Mouse (Mus musculus) liver, postnatal 0 days (tissue): ENCODE results near the gene Klhl36. TPM values are rescaled to one million over a fixed set of nuclear protein-coding genes. Genes with fewer than 3 reads are reported as not detected.
A peak's percentile ranks its signal among the peaks of the same experiment; 100 is the strongest.

Experiments used
- ATAC-seq: fragments of 200-750 bp; cut with Nextera tagmentation; 2 replicates; pipeline ENCODE4 v1.8.0; 2017; ENCODE audit warnings: mild to moderate bottlenecking, moderate library complexity
- DNase-seq: peaks from one replicate; pipeline ENCODE4 v3.0.0-alpha.2; 2016
- H3K27ac ChIP-seq: fragments of 300-500 bp; sonication (generic); 2 replicates; pipeline ENCODE4 v1.5.1; 2014; ENCODE audit warnings: antibody characterized with exemption, moderate library complexity, mild to moderate bottlenecking, low read depth
- H3K27me3 ChIP-seq: fragments of 300-500 bp; sonication (generic); 2 replicates; pipeline ENCODE4 v1.6.1; 2014; ENCODE audit warnings: low read length, control low read depth, mixed read lengths; ENCODE audit not compliant: insufficient read depth
- H3K36me3 ChIP-seq: fragments of 300-500 bp; sonication (generic); replicated peaks from 2 replicates; pipeline ENCODE4 v1.6.1; 2014; ENCODE audit warnings: mild to moderate bottlenecking, control low read depth, low read length, moderate library complexity, mixed read lengths; ENCODE audit not compliant: insufficient read depth
- H3K4me1 ChIP-seq: fragments of 300-500 bp; sonication (generic); 2 replicates; pipeline ENCODE4 v1.6.1; 2014; ENCODE audit warnings: antibody characterized with exemption, mild to moderate bottlenecking, control low read depth; ENCODE audit not compliant: insufficient read depth
- H3K4me2 ChIP-seq: fragments of 300-500 bp; sonication (generic); 2 replicates; pipeline ENCODE4 v1.6.1; 2014; ENCODE audit warnings: low read depth, mild to moderate bottlenecking, low read length, moderate library complexity, mixed read lengths
- H3K4me3 ChIP-seq: fragments of 300-500 bp; sonication (generic); 2 replicates; pipeline ENCODE4 v1.5.1; 2014; ENCODE audit warnings: low read depth, low read length
- H3K9ac ChIP-seq: fragments of 300-500 bp; sonication (generic); replicated peaks from 2 replicates; pipeline ENCODE4 v1.6.1; 2014; ENCODE audit warnings: mild to moderate bottlenecking, moderate library complexity
- H3K9me3 ChIP-seq: fragments of 300-500 bp; sonication (generic); 2 replicates; pipeline ENCODE4 v1.6.1; 2016; ENCODE audit warnings: mild to moderate bottlenecking, control low read depth, low read length, mixed read lengths
- CTCF ChIP-seq: sonication (generic); IDR thresholded peaks from 2 replicates; pipeline ENCODE4 v1.5.1; 2016; ENCODE audit warnings: antibody characterized with exemption, low read depth
- EP300 ChIP-seq: IDR thresholded peaks from 2 replicates; pipeline ENCODE4 v1.6.1; 2016; ENCODE audit warnings: antibody characterized with exemption, low read depth, mild to moderate bottlenecking
- WGBS: fragments of 180-500 bp; shearing (Covaris S2); extraction: QIAGEN DNeasy Blood & Tissue Kit; methylation state at CpG from one replicate; pipeline ENCODE4 v1.1.7; 2014; ENCODE audit not compliant: insufficient replicate concordance; 5-methylcytosine and 5-hydroxymethylcytosine counted together
- polyA plus RNA-seq: library from polyadenylated mRNA; unstranded; fragments of >200 nt; fragmentation: Nextera tagmentation; extraction: Ambion mirVana; gene quantifications from 2 replicates; pipeline ENCODE4 v1.2.1, GENCODE M21; 2015

The Klhl36 gene
- polyA plus RNA-seq, 1 experiment from 2014 or later: 4.9 TPM

GRCm38 (mm10) chr8:119857767-119858166 is 4.3 kb upstream of the Klhl36 start:
- TF ChIP-seq EP300: no peak
- TF ChIP-seq CTCF: no peak
- no peak for ATAC-seq

GRCm38 (mm10) chr8:119862390-119862734 is 296 bp downstream of the Klhl36 start:
- peak overlapping the region; percentile 95 for H3K4me2 ChIP-seq
- no peak for TF ChIP-seq CTCF
- no peak for TF ChIP-seq EP300
- no peaks in the 10 kb centered on the region; the same call in 1 of the 2 replicates for H3K36me3 ChIP-seq
- no peak for DNase-seq
- H3K4me1 ChIP-seq: peaks cover 14% of the 10 kb centered on the region
- H3K27ac ChIP-seq: peak overlapping the region; percentile 73
- peak overlapping the region; percentile 75 for H3K4me3 ChIP-seq
- peak overlapping the region; percentile 77 for H3K9ac ChIP-seq
- H3K9me3 ChIP-seq: no peaks in the 10 kb centered on the region
- ATAC-seq: no peak
- H3K27me3 ChIP-seq: no peaks in the 10 kb centered on the region
- under 1% methylated on average over 11 of the region's 19 CpGs for WGBS

More at GRCm38 (mm10) chr8:119857767-119858166, 4.3 kb upstream of the Klhl36 start:
- peak; percentile 35 for DNase-seq
- H3K27ac ChIP-seq: no peak overlapping the region
- no peaks in the 10 kb centered on the region for H3K9me3 ChIP-seq
- H3K27me3 ChIP-seq: no peaks in the 10 kb centered on the region
- WGBS: 34% methylated on average over 6 of the region's 6 CpGs
- no peak overlapping the region for H3K4me2 ChIP-seq
- no peaks in the 10 kb centered on the region for H3K36me3 ChIP-seq
- H3K9ac ChIP-seq: no peak overlapping the region; the same call in 1 of the 2 replicates
- H3K4me3 ChIP-seq: no peak overlapping the region
- H3K4me1 ChIP-seq: peaks cover 12% of the 10 kb centered on the region

GRCm38 (mm10) chr8:119862749-119863148 is 683 bp downstream of the Klhl36 start:
- WGBS: 19% methylated on average over 6 of the region's 6 CpGs
- Histone ChIP-seq H3K36me3 (no peaks in the 10 kb centered on the region; the same call in 1 of the 2 replicates), H3K27me3 (no peaks in the 10 kb centered on the region), H3K4me1 (peaks cover 11% of the 10 kb centered on the region), H3K27ac (0 out of 2 replicates have a peak overlapping the region, but pooled peaks have one; percentile 73), H3K4me3 (peak overlapping the region; percentile 75), H3K9ac (peak overlapping the region; percentile 77), H3K9me3 (no peaks in the 10 kb centered on the region), H3K4me2 (peak overlapping the region; percentile 95)
- ATAC-seq (peak; percentile 0; the same call in 1 of the 2 replicates), DNase-seq (no peak)
- TF ChIP-seq EP300: no peak
- no peak for TF ChIP-seq CTCF

DNA sequence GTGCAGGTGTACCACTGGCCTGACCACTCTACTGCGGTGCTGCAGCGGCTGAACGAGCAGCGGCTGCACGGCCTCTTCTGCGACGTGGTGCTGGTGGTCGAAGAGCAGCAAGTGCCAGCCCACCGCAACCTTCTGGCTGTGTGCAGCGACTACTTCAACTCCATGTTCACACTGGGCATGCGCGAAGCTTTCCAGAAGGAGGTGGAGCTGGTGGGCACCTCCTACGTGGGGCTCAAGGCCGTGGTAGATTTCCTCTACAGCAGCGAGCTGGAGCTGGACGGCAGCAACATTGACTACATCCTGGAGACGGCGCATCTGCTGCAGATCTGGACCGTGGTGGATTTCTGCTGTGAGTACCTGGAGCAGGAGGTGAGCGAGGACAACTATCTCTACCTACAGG is 7.5 kb downstream of the Klhl36 start:
- Histone ChIP-seq H3K4me2 (no peak overlapping the region), H3K27me3 (no peaks in the 10 kb centered on the region), H3K36me3 (peaks cover 22% of the 10 kb centered on the region), H3K4me3 (no peak overlapping the region), H3K9ac (no peak overlapping the region), H3K4me1 (no peaks in the 10 kb centered on the region), H3K9me3 (no peaks in the 10 kb centered on the region), H3K27ac (no peak overlapping the region)
- ATAC-seq: no peak
- 82% methylated on average over 20 of the region's 20 CpGs for WGBS
- DNase-seq: no peak
- TF ChIP-seq EP300 (no peak), CTCF (no peak)

GRCm38 (mm10) chr8:119873181-119873580 is 11.1 kb downstream of the Klhl36 start:
- Histone ChIP-seq H3K27me3 (no peaks in the 10 kb centered on the region), H3K4me1 (no peaks in the 10 kb centered on the region), H3K9ac (no peak overlapping the region), H3K36me3 (peaks cover 28% of the 10 kb centered on the region), H3K9me3 (no peaks in the 10 kb centered on the region), H3K27ac (no peak overlapping the region), H3K4me2 (no peak overlapping the region), H3K4me3 (no peak overlapping the region)
- TF ChIP-seq EP300: no peak
- TF ChIP-seq CTCF: no peak
- no peak for DNase-seq
- WGBS: 74% methylated on average over 1 of the region's 1 CpGs
- peak; percentile 66 for ATAC-seq

DNA sequence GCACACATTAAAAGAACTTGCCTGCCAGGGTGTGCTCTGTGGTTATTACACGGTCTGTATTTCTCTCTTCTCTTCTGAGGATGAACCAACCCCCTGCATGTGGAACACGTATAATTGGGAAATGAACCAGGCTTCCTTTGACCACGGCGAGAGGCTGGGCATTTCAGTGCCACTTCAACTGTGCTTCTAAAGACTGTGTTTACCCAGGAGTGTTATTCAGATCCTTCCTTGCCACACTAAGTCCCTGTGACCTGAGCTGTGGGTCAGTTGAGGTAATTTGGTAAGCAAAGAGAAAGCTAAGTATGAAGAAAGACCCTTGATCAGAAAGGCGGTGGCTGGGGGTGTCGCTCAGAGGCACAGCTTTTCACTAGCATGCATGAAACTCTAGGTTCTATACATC is 19.2 kb downstream of the Klhl36 start:
- Histone ChIP-seq H3K9me3 (no peaks in the 10 kb centered on the region), H3K4me3 (no peak overlapping the region), H3K4me2 (no peak overlapping the region), H3K27me3 (no peaks in the 10 kb centered on the region), H3K4me1 (peaks cover 7% of the 10 kb centered on the region), H3K36me3 (peaks cover 5% of the 10 kb centered on the region), H3K9ac (no peak overlapping the region), H3K27ac (no peak overlapping the region)
- DNase-seq (no peak), ATAC-seq (no peak)
- TF ChIP-seq EP300 (no peak), CTCF (no peak)
- WGBS: 71% methylated on average over 6 of the region's 6 CpGs

DNA sequence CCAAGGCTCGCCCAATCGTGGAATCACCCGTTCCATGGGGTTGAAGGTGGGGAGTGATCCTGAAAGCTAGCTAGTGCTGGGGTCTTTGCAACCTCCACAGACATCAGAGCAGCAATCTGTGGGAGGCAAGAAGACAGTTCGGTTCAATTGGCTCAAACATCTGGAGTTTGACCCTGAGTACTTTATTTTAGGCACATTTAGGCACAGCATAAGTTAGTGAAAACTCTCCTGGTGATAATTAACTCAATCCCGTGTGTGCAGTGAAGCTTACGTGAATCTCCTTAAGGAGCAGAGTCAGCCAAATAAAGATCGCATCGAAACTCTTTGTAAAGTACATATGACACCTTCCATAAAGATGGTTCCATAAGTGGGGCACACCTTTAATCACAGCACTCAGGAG is 19.9 kb downstream of the Klhl36 start:
- no peak for TF ChIP-seq CTCF
- no peak for TF ChIP-seq EP300
- H3K4me3 ChIP-seq: no peak overlapping the region
- peaks cover 7% of the 10 kb centered on the region for H3K4me1 ChIP-seq
- no peak overlapping the region for H3K27ac ChIP-seq
- H3K9me3 ChIP-seq: no peaks in the 10 kb centered on the region
- DNase-seq: no peak
- WGBS: 80% methylated on average over 8 of the region's 8 CpGs
- no peak overlapping the region for H3K9ac ChIP-seq
- peaks cover 2% of the 10 kb centered on the region for H3K36me3 ChIP-seq
- H3K27me3 ChIP-seq: no peaks in the 10 kb centered on the region
- no peak for ATAC-seq
- no peak overlapping the region for H3K4me2 ChIP-seq
